Mouse (Mus musculus) ES-Bruce4 (cell line): ENCODE results near the gene Bcat2.

Source experiments
- CTCF ChIP-seq: IDR thresholded peaks from one replicate; pipeline ENCODE4 v1.8.1; 2011; ENCODE audit warnings: low read depth, low read length
- EP300 ChIP-seq: IDR thresholded peaks from 2 replicates; pipeline ENCODE4 v1.6.1; 2011; ENCODE audit warnings: low read depth, low read length; ENCODE audit not compliant: insufficient read depth
- POLR2A ChIP-seq: IDR thresholded peaks from one replicate; pipeline ENCODE4 v1.8.1; 2011; ENCODE audit warnings: low read length; ENCODE audit not compliant: insufficient read depth

DNA sequence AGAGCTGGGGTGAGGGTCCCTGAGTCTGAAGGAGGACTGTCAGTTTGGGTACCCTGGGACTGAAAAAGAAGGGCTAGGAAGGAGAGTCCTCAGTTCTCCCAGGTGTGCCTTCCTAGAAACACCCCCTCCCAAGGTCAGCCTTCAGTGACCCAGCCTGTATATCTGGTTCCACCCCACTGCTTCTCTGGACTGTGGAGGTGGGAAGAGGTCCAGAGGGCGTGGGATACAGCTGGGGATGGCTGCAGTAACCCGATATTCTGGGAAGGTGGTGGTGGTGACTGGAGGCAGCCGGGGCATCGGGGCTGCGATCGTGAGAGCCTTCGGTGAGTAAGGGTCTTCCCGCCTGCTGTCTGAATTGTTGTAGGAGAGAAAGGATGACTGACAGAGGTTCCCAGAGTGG lies 15.2 kb upstream of the Bcat2 start, which contains the start of gene Hsd17b14:
- TF ChIP-seq EP300, result peak; percentile 89
- TF ChIP-seq CTCF, result no peak
- TF ChIP-seq POLR2A, result no peak
